Mouse (Mus musculus) embryonic facial prominence, embryonic 12.5 days (tissue): ENCODE data around the gene Timm44. TPM values are rescaled to one million over a fixed set of nuclear protein-coding genes. Genes with fewer than 3 reads are reported as not detected.
"Not testable (repeated sequence)": the region's sequence is repeated elsewhere in the genome, so short reads cannot be mapped to it uniquely, and the experiment has no call there.

Experiments used
- ATAC-seq: fragments of 200-750 bp; cut with Nextera tagmentation; 2 replicates; pipeline ENCODE4 v1.8.0; 2017; ENCODE audit not compliant: insufficient number of reproducible peaks, insufficient read depth, low FRiP score, low TSS enrichment
- H3K27ac ChIP-seq: fragments of 300-500 bp; sonication (generic); 2 replicates; pipeline ENCODE4 v1.5.1; 2016; ENCODE audit warnings: mild to moderate bottlenecking
- H3K27me3 ChIP-seq: fragments of 300-500 bp; sonication (generic); 2 replicates; pipeline ENCODE4 v1.6.1; 2016; ENCODE audit warnings: mild to moderate bottlenecking, moderate library complexity
- H3K36me3 ChIP-seq: fragments of 300-500 bp; sonication (generic); 2 replicates; pipeline ENCODE4 v1.6.1; 2016; ENCODE audit warnings: mild to moderate bottlenecking
- H3K4me1 ChIP-seq: fragments of 300-500 bp; sonication (generic); 2 replicates; pipeline ENCODE4 v1.6.1; 2016
- H3K4me2 ChIP-seq: fragments of 300-500 bp; sonication (generic); replicated peaks from 2 replicates; pipeline ENCODE4 v1.6.1; 2016; ENCODE audit warnings: mild to moderate bottlenecking, moderate library complexity
- H3K4me3 ChIP-seq: fragments of 300-500 bp; sonication (generic); 2 replicates; pipeline ENCODE4 v1.5.1; 2016; ENCODE audit warnings: mild to moderate bottlenecking
- H3K9ac ChIP-seq: fragments of 300-500 bp; sonication (generic); 2 replicates; pipeline ENCODE4 v1.6.1; 2016; ENCODE audit warnings: mild to moderate bottlenecking, moderate library complexity
- H3K9me3 ChIP-seq: fragments of 300-500 bp; sonication (generic); 2 replicates; pipeline ENCODE4 v1.6.1; 2016; ENCODE audit warnings: mild to moderate bottlenecking, moderate library complexity
- WGBS: fragments of 180-500 bp; shearing (Covaris S2); methylation state at CpG from one replicate; pipeline ENCODE4 v1.1.7; 2016; 5-methylcytosine and 5-hydroxymethylcytosine counted together
- polyA plus RNA-seq: library from polyadenylated mRNA; unstranded; fragments of >200 nt; fragmentation: Nextera tagmentation; extraction: Ambion mirVana; gene quantifications from 2 replicates; pipeline ENCODE4 v1.2.1, GENCODE M21; 2016

Timm44 gene
- polyA plus RNA-seq, 1 experiment from 2014 or later = 64.3 TPM

DNA sequence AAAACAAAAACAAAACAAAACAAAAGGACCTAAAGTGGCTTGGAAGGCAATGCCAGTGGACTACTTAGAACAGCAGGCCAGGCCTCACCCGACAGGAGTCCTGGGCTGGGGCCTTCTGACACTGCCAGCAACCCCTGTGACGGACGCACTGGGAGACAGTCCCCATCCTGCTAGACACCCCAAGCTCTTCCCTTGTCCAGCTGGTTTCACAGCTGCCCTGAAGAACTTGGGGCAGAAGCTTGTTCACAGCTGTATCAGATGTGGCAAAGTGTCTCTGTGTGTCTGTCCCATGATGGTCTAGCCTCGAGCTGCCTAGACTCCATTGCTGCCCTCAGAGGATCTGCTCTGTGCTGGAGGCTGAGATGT, 15.9 kb downstream of the Timm44 start:
- peaks cover 79% of the 10 kb centered on the region for H3K36me3 ChIP-seq
- ATAC-seq = no peak
- no peaks in the 10 kb centered on the region for H3K27me3 ChIP-seq
- WGBS = 86% methylated on average over 4 of the region's 4 CpGs
- peaks cover 20% of the 10 kb centered on the region for H3K4me1 ChIP-seq
- no peaks in the 10 kb centered on the region for H3K9me3 ChIP-seq
- H3K4me3 ChIP-seq = no peak overlapping the region
- H3K27ac ChIP-seq = peak overlapping the region; percentile 92
- H3K4me2 ChIP-seq = 0 out of 2 replicates have a peak overlapping the region, but pooled peaks have one; percentile 58
- peak overlapping the region; percentile 89; the same call in 1 of the 2 replicates for H3K9ac ChIP-seq

DNA sequence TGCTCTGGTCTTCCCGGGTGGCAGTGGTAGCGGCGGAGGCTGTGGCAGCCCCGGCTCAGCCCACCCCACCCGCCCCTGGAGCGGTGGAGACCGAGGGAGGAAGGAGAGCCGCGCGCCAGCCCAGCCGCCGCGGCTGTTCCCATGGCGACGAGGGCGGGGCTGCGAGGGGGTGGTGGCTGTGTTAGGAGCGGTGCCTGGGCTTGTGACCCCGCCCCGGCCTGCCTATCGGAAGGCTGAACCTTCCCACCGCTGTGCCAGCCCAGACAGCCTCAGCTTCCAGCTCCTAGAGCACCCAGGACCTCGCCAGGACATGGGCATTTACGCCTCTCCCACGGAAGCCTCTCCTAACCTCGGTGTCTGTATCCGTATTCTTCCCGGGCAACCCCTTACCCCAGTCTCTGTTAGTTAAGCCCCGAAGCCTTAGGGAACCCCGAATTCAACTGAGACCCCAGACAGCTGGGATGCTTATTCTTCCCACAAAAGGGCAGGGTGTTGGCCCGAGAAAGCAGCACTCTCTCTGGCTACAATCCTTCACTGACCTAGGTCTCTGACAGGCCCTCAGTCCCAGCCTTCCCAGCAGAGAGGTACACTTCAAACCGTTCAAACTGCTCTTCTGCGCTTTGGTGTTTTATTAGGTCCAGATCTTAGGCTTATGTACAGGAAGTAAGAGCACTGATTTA, 16.4 kb downstream of the Timm44 start, which contains the start of gene Ctxn1:
TSS of gene Ctxn1 (minus strand) at position 150 of the 680 bp plus-strand sequence.
- Histone ChIP-seq H3K27me3 (no peaks in the 10 kb centered on the region), H3K27ac (peak within 1 kb of the TSS; percentile 92), H3K36me3 (peaks cover 79% of the 10 kb centered on the region), H3K9me3 (no peaks in the 10 kb centered on the region), H3K4me1 (peaks cover 22% of the 10 kb centered on the region), H3K9ac (peak within 1 kb of the TSS; percentile 89), H3K4me2 (peak within 1 kb of the TSS; percentile 58), H3K4me3 (peak within 1 kb of the TSS; percentile 88)
- peak; percentile 88 for ATAC-seq
- 9% methylated on average over 17 of the region's 33 CpGs for WGBS

DNA sequence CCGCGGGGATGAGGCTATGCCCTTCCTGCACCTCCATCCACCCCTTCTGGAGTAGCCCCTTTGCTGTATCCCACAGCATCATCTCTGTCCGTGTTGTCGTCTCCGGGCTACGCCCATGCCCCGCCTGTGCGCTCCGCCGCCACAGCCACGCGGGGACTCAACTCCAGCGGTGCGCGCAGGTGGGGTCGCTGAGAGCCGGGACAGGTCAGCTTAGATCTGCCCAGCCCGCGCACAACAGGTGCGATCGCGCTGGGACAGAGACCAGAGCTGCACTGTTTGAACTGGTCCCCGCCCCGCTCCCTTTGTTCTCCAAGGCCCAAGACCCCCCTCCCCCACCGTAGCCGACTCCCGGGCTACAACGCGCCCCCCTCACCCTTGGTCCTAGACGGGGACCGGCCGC, 17.0 kb downstream of the Timm44 start:
- Histone ChIP-seq H3K4me1 (peaks cover 26% of the 10 kb centered on the region), H3K27ac (peak overlapping the region; percentile 92), H3K9ac (peak overlapping the region; percentile 89), H3K4me3 (peak overlapping the region; percentile 88), H3K9me3 (no peaks in the 10 kb centered on the region), H3K27me3 (no peaks in the 10 kb centered on the region), H3K36me3 (peaks cover 74% of the 10 kb centered on the region), H3K4me2 (peak overlapping the region; percentile 58)
- WGBS = under 1% methylated on average over 32 of the region's 32 CpGs
- ATAC-seq = peak; percentile 64

DNA sequence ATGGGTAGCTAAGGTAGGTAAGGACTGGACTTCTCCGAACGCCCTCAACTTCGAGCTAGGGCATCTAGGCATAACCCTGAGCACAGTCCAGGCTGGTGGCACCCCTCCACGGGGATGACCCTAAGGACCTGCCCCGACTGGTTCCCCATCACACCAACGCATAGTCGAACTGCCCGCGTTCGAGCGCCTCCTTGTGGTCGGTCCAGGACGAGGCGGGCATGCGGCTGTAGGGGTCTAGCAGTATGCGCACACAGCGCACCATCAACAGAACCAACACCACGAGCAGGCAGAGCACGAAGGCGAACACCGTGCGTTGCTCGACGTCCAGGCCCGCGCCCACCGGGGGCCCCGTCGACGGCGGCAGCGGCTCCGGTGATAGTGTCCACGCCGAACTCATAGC, 17.5 kb downstream of the Timm44 start:
- WGBS = 1% methylated on average over 34 of the region's 35 CpGs
- Histone ChIP-seq H3K4me2 (peak overlapping the region; percentile 58), H3K27me3 (no peaks in the 10 kb centered on the region), H3K36me3 (peaks cover 71% of the 10 kb centered on the region), H3K9me3 (no peaks in the 10 kb centered on the region), H3K9ac (peak overlapping the region; percentile 89), H3K4me3 (peak overlapping the region; percentile 88), H3K27ac (peak overlapping the region; percentile 92), H3K4me1 (peaks cover 28% of the 10 kb centered on the region)
- peak; percentile 54 for ATAC-seq

DNA sequence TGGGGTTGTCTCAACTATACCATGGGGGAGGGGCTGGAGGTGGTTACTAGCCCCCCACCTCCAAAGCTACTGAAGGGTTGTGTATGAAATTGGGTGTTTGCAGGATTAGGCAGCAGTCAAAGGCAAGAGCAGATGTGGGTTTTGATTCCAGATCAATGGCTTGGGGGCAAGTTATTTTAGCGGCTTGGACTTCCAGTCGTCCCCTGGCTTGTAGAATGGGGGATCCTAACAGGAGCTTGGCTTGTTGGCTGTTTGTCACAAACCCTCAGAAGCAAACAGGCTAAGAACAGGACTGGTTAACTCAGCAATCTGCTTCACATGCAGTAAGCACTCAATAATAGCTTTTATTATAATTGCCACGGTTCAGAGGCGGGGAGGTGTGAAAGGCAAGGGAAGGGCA, 18.4 kb downstream of the Timm44 start:
- no peak overlapping the region for H3K27ac ChIP-seq
- 77% methylated on average over 4 of the region's 4 CpGs for WGBS
- peak overlapping the region; percentile 89 for H3K9ac ChIP-seq
- peak overlapping the region; percentile 88 for H3K4me3 ChIP-seq
- H3K4me2 ChIP-seq = peak overlapping the region; percentile 58
- peaks cover 28% of the 10 kb centered on the region for H3K4me1 ChIP-seq
- no peaks in the 10 kb centered on the region for H3K9me3 ChIP-seq
- no peaks in the 10 kb centered on the region for H3K27me3 ChIP-seq
- H3K36me3 ChIP-seq = peaks cover 62% of the 10 kb centered on the region
- ATAC-seq = no peak

DNA sequence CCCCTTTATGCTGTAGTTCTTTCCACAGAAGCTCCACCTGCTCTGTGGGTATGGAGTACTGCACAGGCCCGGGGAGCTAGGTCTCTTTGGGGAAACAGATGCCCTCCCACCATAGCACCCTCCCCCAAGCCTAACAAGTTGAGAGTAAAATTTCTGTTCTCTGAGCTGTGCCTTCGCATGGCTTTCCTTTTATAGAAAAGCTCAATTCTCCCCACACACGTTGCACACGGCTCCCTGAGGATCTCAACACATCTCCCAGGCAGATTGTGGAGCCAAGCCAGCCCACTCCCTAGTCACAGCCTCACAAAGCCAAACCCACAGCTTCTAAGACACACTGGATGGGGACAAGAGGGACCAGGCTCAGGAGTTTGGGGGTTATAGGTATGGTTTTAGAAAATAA, 18.8 kb downstream of the Timm44 start:
- WGBS = 65% methylated on average over 4 of the region's 4 CpGs
- Histone ChIP-seq H3K27me3 (no peaks in the 10 kb centered on the region), H3K9ac (peak overlapping the region; percentile 89; the same call in 1 of the 2 replicates), H3K4me3 (peak overlapping the region; percentile 7; the same call in 1 of the 2 replicates), H3K4me2 (peak overlapping the region; percentile 58), H3K4me1 (peaks cover 28% of the 10 kb centered on the region), H3K9me3 (no peaks in the 10 kb centered on the region), H3K36me3 (peaks cover 58% of the 10 kb centered on the region), H3K27ac (no peak overlapping the region)
- ATAC-seq = no peak

DNA sequence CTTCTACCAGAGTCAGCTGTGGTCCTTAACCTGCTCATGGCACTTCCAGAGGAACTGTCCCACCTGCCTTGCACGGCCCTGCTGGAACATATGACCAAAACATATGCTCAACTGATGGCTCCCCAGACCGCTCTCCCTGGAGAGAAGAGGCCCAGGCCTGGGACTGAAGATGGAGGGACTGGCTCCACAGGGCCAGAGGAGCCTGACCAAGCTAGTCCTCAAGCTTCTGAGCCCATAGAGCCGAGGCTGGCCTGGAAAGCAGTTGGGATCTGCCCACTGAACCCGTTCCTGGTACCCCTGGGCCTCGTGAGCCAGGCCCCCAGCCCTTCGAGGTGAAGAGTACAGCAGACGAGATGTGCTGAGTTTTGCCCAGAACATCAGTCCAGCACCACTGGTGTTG, 20.2 kb downstream of the Timm44 start:
- not testable (repeated sequence) for H3K27me3 ChIP-seq, H3K4me2 ChIP-seq, H3K27ac ChIP-seq, H3K9ac ChIP-seq, H3K4me3 ChIP-seq, ATAC-seq, H3K9me3 ChIP-seq
- peaks cover 32% of the 10 kb centered on the region for H3K4me1 ChIP-seq
- WGBS = 92% methylated on average over 7 of the region's 7 CpGs
- H3K36me3 ChIP-seq = peaks cover 43% of the 10 kb centered on the region

DNA sequence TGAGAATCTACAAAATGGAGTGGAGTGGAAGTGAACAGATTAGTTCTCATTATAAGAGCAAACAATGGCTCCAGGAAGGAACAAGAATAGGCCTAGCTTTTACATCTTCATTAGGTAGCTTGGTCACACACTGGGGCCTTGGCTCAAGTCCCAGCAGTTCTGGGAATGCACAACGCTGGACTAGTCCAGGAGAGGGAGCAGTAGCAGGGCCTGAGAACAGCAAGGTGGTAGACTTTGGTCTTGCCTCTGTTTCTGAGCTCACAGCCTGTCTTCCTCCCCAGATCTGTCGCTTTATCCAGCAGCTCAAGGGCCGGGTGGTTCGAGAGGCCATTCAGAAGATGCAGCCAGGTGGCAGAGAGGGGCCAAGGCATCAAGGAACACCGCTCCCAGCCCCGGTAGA, 21.7 kb downstream of the Timm44 start:
- WGBS = 65% methylated on average over 6 of the region's 6 CpGs
- Histone ChIP-seq H3K4me3 (peak overlapping the region; percentile 82), H3K9me3 (no peaks in the 10 kb centered on the region), H3K27ac (0 out of 2 replicates have a peak overlapping the region, but pooled peaks have one; percentile 30), H3K9ac (no peak overlapping the region), H3K4me2 (peak overlapping the region; percentile 77), H3K27me3 (no peaks in the 10 kb centered on the region), H3K36me3 (peaks cover 42% of the 10 kb centered on the region), H3K4me1 (peaks cover 37% of the 10 kb centered on the region)
- no peak for ATAC-seq

DNA sequence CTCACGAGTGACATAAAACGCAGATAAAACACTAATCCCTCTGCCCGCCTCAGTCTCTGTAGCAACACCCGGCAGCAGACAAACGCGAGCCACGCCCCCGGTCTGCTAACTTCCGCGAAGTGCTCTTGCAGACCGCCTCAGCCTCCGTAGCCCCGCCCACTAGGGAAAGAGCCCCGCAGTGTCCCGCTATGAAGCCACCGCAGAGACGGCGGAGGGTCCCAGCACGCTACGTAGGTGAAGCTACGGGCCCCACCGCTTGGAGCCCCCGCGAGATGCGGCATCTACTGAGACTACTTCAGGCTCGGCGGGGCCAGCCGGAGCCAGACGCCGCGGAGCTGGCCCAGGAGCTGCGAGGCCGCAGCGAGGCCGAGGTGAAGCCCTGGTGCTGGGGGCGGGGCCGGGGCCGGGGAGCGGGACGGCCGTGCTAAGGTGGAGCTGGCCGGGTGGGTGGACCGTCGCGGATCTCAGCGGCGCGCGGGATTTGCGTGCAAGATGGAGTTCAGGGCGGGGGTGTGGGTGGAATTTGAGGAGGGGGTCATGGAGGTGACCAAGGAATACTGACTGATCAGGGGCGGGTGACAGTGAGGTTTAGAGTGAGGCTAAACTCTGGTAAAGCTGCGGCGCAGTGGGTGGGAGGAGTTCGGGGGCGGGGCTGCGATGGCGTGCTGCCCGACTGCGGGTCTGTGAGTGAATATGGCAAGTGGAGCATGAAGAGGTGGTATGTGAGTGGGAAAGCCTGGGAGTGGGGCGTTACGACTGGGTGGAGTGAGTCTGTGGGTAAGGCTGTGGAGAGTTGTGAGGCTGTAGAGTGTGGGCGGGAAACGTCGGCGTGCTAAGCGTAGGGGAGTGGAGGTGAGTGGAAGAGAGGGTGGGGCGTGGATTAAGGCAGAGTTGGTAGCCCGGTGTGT, 22.5 kb downstream of the Timm44 start, which contains the start of gene Snapc2:
TSS of gene Snapc2 (plus strand) at position 147 of the 908 bp plus-strand sequence.
- Histone ChIP-seq H3K9ac (peak within 1 kb of the TSS; percentile 85), H3K36me3 (peaks cover 49% of the 10 kb centered on the region), H3K4me2 (peak within 1 kb of the TSS; percentile 77), H3K4me1 (peaks cover 44% of the 10 kb centered on the region), H3K9me3 (no peaks in the 10 kb centered on the region), H3K27me3 (no peaks in the 10 kb centered on the region), H3K4me3 (peak within 1 kb of the TSS; percentile 82), H3K27ac (peak within 1 kb of the TSS; percentile 94)
- ATAC-seq = peak; percentile 80
- 1% methylated on average over 69 of the region's 69 CpGs for WGBS

DNA sequence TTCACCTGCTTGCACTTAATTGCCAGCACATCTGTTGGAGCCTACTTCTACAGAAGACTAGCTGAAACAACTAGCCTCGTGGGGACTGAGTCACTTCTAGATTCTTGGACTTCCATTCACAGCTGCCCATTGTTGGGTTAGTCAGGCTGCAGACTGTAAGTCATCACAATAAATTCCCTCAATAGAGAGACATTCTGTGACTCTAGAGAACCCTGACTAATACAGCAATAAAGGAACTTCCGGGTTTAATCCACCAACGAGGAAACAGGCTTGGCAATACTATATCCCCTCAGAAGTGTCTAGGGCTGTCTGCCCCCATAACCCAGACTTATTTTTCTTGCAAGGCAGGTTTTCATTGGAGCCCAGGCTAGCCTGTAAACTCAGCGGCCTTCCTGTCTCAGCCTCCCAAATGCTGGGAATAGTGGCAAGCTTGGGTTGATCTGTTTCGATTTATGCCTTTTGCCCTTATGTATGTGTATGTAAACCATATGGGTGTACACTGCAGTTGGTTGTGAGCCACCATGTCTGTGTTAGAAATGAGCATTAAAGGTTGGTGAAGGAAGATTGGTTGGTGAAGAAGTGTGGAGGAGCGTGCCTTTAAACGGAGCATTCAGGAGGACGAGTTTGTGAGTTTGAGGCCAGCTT, 23.5 kb downstream of the Timm44 start:
- Histone ChIP-seq H3K9me3 (no peaks in the 10 kb centered on the region), H3K36me3 (peaks cover 55% of the 10 kb centered on the region), H3K9ac (peak overlapping the region; percentile 85; the same call in 1 of the 2 replicates), H3K27me3 (no peaks in the 10 kb centered on the region), H3K27ac (0 out of 2 replicates have a peak overlapping the region, but pooled peaks have one; percentile 94), H3K4me2 (peak overlapping the region; percentile 77), H3K4me3 (peak overlapping the region; percentile 82), H3K4me1 (peaks cover 34% of the 10 kb centered on the region)
- whole genome bisulfite sequencing = 46% methylated on average over 8 of the region's 8 CpGs
- ATAC-seq = no peak

DNA sequence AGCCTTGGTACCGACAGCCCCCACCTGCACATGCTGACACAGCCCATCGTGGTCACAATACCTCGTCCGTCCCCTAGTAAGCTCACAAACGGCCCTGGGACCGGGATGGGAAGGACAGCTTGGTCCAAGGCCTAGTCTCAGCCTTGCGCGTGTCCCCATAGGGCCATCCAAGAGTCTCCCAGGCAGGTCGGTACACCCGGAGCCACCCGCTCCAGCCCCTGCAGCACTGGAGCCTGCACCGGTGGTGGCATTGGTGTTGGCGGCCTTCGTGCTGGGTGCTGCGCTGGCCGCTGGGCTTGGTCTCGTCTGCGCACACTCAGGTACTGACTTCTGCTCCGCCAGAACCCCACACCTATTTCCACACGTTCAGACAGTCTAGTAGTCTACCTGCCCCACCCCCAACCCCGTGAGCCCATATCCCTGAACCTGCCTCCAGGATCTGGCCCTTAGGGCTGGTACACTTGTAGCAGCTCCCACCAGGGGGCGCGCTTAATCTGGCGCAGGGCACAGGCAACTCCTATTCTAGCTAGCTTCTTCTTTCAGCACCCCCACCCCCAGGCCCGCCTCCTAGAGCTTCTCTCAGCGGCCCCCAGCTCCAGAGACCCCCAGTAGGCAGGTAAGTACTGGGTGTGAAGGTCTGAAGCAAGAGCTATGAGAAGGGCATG, 25.3 kb downstream of the Timm44 start:
- ATAC-seq = no peak
- no peak overlapping the region for H3K9ac ChIP-seq
- H3K4me2 ChIP-seq = 0 out of 2 replicates have a peak overlapping the region, but pooled peaks have one; percentile 0
- no peak overlapping the region for H3K4me3 ChIP-seq
- H3K9me3 ChIP-seq = no peaks in the 10 kb centered on the region
- H3K36me3 ChIP-seq = peaks cover 55% of the 10 kb centered on the region
- H3K4me1 ChIP-seq = peaks cover 31% of the 10 kb centered on the region
- 32% methylated on average over 26 of the region's 26 CpGs for WGBS
- no peaks in the 10 kb centered on the region for H3K27me3 ChIP-seq
- H3K27ac ChIP-seq = no peak overlapping the region
